Mouse (Mus musculus): ENCODE data around the gene Ubtd1.

Ubtd1 gene

GRCm38 (mm10) chr19:41981595-41981927 is at the start of gene Ubtd1:
Gene Ubtd1, plus strand, starts transcription at chr19:41981763.
- WGBS, result under 1% methylated on average over 33 of the region's 33 CpGs

- under 1% methylated on average over 28 of the region's 28 CpGs for WGBS
Observed at GRCm38 (mm10) chr19:41932686-41933085, 48.9 kb upstream of the Ubtd1 start.

DNA sequence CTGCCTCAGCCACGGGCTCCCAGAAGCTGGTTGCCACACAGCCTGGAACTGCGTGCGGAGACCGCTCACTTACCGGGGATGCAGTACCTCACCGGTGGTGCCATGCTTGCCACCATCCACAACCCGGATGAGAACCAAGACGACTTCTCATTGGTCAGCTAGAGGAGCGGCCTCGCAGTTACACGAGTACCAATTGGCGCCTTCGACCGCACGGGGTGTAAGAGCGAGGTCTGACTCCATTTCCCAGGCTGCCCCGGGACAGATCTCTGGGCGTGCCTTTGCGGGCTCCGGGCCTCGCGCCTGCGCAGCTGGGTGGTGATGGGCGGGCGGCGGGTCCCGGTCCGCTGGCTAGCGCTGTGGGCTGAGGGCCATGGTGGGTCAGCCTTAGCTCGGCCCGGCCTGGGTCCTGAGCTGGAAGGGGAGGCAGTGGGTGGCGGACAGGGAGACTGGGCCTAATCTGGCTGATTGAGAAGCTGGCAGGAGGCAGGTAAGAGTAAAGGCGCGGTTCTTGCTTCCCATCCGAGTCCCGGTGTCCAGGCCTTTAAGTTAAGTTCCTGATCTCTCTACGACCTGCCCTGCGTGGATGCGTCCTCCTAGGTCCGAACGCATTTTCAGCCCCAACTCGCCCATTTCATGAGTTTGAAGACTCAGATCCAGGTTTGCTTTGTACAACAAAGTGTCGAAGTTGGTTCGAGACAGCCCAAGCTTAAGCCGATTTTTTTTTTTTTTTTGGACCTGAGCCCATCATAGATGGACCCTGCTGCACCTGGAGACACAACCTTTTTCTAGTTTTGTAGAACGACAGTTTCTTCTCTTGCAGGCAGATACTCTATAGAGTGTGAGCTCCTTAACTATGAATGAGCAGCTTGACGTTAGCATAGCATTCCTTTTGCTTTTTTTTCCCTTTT is 48.1 kb upstream of the Ubtd1 start, which contains the start of the genes Exosc1 and Zdhhc16:
Gene Exosc1 (minus strand): TSS at position 245 of the 908 bp plus-strand sequence.
Gene Zdhhc16 (plus strand): TSS at position 302 of the 908 bp plus-strand sequence.
- under 1% methylated on average over 47 of the region's 47 CpGs for WGBS

GRCm38 (mm10) chr19:41934124-41934523 is 47.4 kb upstream of the Ubtd1 start:
- WGBS, result 18% methylated on average over 6 of the region's 6 CpGs

GRCm38 (mm10) chr19:41935921-41936320 is 45.6 kb upstream of the Ubtd1 start:
- 87% methylated on average over 1 of the region's 1 CpGs for WGBS

DNA sequence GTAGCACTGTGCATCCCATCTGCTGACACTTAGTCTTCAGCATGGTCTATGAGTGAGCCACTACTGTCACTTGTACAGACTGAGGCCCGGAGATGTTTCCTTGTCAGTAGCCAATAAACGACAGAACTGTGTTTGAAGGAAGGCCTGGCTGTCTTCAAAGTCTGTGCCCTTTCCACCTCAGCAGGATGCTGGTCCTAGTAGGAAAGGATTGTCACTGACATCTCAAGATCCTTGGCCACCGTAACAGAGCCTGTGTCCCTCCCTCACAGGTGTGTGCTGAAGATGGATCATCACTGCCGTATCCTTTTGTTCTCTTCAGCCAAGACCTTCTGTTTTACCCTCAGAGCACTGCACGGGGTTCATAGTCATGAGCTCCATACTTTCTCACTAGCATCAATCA is 43.0 kb upstream of the Ubtd1 start:
- WGBS, result 88% methylated on average over 5 of the region's 5 CpGs

DNA sequence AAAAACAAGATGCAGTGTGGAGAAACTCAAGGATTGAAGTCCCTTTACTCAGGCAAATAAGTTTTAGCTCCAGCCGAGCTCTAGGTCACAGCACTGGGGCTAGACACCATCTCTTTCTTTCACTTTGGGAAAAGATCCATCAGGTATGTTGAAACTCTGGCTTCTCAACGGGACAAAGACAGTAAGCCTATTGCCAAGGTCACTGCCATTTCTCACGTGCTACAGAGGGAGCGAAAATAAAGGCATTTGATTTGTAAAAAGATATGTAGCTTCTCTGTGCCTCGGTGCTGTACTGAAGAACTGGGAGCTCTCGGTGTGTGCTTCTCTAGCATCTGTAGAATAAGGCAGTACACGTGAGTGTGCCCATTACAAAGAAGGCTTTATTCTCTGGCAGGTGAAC is 37.7 kb upstream of the Ubtd1 start:
- WGBS, result 86% methylated on average over 7 of the region's 7 CpGs

- WGBS, result 72% methylated on average over 4 of the region's 4 CpGs
Observed at GRCm38 (mm10) chr19:41952287-41952686, 29.3 kb upstream of the Ubtd1 start.

DNA sequence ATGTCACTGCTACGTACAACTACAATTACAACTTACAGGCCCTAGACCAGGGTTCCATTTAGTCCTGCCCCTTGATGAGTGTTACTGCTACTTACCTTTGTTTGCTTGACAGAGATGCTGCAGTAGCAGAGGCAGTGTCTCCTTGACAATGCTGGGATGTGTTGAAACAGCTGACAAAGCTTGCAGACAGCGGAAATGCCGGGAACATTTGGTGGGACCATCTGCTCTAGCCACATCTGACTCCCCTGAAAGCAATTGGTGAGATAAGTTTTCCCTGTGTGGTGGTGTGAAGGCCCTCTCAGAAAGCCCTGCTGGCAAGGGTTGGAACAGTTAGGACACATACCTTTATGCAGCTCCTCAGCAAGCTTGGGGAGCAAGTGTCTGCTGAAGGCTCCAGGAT is 28.0 kb upstream of the Ubtd1 start:
- WGBS, result 81% methylated on average over 3 of the region's 3 CpGs

GRCm38 (mm10) chr19:41969618-41970017 is 11.9 kb upstream of the Ubtd1 start:
- 85% methylated on average over 7 of the region's 7 CpGs for WGBS

- 23% methylated on average over 13 of the region's 13 CpGs for WGBS
Observed at GRCm38 (mm10) chr19:41973891-41974794, 7.4 kb upstream of the Ubtd1 start.

DNA sequence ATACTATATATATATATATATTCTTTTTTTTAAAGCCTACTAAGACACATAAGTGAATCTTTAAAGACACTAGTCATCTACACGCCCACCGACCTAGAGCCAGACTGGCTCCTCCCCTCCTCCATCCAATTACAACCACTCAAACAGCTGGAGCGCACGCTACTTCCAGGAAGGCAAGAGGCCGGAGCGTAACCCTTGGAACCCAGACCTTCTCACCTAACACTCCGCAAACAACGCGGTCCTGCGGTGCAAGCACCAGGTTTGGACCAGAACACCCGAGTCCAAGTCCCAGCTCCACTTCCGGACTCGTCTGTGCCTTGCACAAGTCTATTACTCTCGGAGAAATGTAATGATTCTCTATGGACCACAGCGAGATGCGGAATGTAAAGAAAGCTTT is 1.1 kb upstream of the Ubtd1 start:
- under 1% methylated on average over 16 of the region's 16 CpGs for WGBS

DNA sequence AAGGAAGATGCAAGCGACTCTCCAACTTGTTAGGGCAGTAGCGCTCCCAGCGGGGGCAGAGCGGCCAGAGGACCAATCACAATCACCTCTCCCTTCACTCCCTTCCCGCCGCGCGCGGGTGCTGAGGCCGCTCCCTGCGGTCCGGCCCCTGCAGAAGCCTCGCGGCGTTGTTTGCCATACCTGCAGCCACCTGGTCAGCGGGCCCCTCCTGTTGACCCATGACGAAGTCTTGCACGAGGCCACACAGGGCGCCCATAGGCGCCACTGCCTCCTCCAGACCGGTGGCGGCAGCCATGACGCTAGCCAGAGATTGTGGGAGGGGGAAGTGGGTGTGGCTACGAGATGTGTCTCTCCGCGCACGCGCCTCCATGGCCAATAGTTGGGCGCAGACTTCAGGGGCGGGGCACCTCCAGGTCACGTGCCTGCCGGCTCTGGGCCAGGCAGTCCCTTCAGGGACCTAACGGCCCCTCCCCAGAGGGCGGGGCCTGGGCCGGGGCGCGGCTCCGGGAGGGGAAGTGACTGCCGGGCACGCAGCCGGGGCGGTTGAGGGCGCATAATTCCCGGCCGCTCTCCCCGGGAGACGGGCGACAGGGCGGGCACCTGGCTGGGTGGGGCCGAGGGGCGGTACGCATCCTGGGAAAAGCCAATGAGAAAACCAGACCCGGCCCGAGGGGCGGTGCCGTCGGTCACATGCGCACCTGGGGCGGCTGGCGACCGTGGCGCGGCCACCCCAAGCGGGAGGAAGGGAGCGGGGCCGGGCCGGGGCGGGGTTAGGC is 556 bp upstream of the Ubtd1 start, which contains the start of gene Mms19:
Gene Mms19 (minus strand): TSS at position 339 of the 776 bp plus-strand sequence.
- WGBS, result under 1% methylated on average over 68 of the region's 68 CpGs

DNA sequence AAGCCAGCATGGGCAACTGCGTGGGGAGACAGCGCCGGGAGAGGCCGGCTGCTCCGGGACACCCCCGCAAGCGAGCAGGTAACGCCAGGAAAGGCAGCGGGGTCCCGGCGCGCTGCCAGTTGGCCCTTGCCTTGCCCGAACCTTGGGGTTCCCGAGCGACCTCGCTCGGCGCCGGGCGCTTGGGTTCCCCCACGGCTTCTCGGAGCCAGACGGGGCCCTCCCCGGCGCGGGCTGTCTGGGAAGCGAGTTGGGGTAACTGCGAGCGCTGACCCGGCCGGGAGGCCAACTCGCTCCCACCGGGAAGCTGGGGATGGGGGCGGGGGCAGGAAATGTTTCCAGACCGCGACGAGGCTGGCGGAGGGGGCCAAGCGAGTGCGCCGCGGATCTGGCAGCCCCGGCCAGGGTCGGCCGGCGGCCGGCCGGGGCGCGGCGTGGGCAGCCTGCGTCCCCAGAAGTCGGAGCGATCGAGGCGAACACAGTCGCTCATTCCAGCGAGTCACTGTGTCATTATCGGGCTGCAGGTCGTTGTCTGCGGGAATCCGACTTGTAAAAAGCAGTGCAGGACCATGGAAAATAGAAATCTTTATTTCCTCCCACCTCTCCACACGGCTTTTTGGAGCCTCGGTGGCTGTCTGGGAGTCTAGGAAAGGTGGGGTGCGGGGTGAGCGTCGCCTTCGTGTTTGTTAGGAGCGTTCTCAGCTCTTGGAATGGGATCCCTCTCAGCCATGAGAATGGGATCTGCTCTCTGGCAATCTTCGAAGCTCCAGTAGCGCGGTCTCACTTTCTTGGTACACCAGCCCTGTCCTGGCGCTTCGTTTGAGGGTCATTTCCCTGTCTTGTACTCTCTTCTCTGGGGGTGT is 598 bp downstream of the Ubtd1 start:
- under 1% methylated on average over 74 of the region's 74 CpGs for WGBS

- WGBS, result 35% methylated on average over 4 of the region's 4 CpGs
Observed at GRCm38 (mm10) chr19:41982791-41983150, 1.2 kb downstream of the Ubtd1 start.

GRCm38 (mm10) chr19:41985994-41986393 is 4.4 kb downstream of the Ubtd1 start:
- 98% methylated on average over 5 of the region's 5 CpGs for WGBS

- WGBS, result 88% methylated on average over 4 of the region's 4 CpGs
Observed at GRCm38 (mm10) chr19:41987206-41987605, 5.6 kb downstream of the Ubtd1 start.

GRCm38 (mm10) chr19:41989810-41990209 is 8.2 kb downstream of the Ubtd1 start:
- WGBS, result 81% methylated on average over 6 of the region's 6 CpGs

GRCm38 (mm10) chr19:41991926-41992477 is 10.4 kb downstream of the Ubtd1 start:
- WGBS, result 47% methylated on average over 6 of the region's 6 CpGs

DNA sequence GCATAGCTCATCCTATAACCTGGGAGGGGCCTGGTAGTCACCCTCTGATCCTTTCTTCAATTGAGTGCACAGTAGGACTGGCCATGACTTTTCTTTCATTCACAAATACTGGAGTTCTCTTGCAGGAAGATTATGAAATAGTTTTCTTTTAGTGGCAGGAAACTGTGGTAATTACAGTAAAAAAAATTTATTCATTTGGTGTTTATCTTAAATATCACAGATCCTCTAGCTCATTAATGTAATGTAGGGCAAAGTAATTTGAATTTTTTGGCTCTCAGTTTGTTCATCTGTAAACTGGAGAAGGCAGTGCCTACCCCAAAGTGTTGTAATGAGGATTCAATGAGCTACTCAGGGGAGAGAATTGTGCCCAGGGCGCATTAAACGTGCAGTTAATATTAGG is 11.4 kb downstream of the Ubtd1 start:
- 54% methylated on average over 2 of the region's 2 CpGs for WGBS

Data from cerebral cortex, adult 2 months (tissue).